Mouse (Mus musculus): ENCODE data around the gene Gart. TPM values are rescaled to one million over a fixed set of nuclear protein-coding genes. Genes with fewer than 3 reads are reported as not detected.

Gene Gart
- 43.0 and 48.5 TPM in 2 replicates for polyA plus RNA-seq (2012; rRNA removed)

DNA sequence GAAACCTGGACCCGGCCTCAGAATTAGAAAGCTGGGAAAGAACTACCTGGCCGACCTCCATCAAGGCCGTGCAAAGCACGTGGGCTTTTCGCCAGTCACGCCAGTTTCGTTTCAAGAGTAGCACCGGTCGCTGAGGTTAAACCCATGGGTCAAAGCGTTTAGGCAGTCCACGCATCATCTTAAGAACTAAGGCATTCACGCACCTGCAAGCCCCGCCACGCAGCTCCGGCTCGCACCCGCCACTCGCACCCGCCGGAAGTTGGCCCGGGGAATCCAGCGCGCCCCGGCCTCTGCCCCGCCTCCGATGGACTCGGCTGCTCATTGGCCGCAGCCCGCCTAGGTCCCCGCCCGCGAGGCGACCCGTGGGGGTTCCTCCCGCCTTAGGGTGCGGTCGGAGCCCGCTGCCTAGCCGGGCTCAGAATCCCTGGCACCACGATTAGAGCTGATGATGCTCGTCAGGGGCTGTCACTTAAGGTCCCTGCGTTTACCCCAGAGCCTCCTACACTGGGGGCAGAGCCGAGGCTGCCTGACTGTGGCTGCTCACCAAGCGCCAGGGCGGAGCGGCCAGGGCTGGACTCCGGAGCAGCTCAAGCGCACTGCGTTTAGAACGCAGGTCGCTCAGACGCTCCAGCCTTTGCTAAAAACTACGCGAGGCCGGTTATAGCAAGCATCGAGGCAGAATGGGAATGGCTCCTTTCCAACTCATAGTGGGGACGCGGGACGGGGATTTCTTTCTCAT lies at the start of gene Gart:
Gene Gart (minus strand): TSS at position 272 of the 739 bp plus-strand sequence.
- WGBS = under 1% methylated on average over 59 of the region's 59 CpGs
- H3K4me1 ChIP-seq (ENCODE audit: control insufficient read depth, insufficient read depth, low read length) = no peaks in the 10 kb centered on the region; the same call in 1 of the 2 replicates
- H3K27ac ChIP-seq (ENCODE audit: insufficient read depth, low read length) = peak within 1 kb of the TSS; percentile 82
- TF ChIP-seq CTCF (IDR thresholded peaks at IDR 0.05; ENCODE audit: borderline replicate concordance, insufficient read depth, low read depth, low read length) = no peak
- TF ChIP-seq POLR2A (IDR thresholded peaks at IDR 0.05; ENCODE audit: borderline replicate concordance, insufficient read depth, low read length) = peak; percentile 98
- peak; percentile 95 to 96 for DNase-seq
- H3K4me3 ChIP-seq (replicated peaks; ENCODE audit: insufficient read depth, low read depth, low read length) = peak within 1 kb of the TSS; percentile 90
- no peaks in the 10 kb centered on the region for H3K27me3 ChIP-seq (ENCODE audit: control insufficient read depth, insufficient read depth, low read length)

DNA sequence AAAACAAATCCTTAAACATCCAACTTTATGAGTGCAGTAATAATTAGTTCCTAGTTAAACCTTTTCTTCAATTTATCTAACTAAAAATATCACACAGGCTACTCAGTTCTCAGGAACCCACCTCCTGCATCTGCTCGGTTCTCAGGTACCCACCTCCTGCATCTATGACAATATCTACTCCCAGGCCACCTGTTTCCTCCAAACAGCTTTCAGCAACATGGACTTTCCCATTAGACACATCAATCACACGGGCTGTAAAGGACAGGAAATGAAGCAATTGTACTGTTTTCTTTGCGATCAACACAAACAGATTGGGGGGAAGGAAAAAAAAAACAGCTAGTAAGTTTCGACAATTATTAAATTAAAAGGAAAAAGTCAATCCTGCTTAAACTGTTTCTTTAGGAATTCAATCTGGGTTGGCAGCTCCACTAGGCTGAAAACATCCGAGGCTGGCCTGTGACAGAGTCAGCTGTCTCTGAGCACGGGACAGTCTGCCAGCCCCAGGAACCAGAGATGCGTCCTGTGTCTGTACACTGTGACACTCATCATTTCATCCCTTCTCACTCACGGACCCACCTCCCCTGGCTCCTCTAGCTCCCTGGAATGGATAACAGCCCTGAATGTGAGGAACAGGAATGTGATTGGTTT lies 48.5 kb upstream of the Gart start:
- Histone ChIP-seq H3K4me1 (ENCODE audit: control insufficient read depth, insufficient read depth, low read length) (no peaks in the 10 kb centered on the region), H3K27ac (ENCODE audit: insufficient read depth, low read length) (no peak overlapping the region), H3K4me3 (replicated peaks; ENCODE audit: insufficient read depth, low read depth, low read length) (no peak overlapping the region), H3K27me3 (ENCODE audit: control insufficient read depth, insufficient read depth, low read length) (no peaks in the 10 kb centered on the region)
- no peak for DNase-seq
- TF ChIP-seq CTCF (IDR thresholded peaks at IDR 0.05; ENCODE audit: borderline replicate concordance, insufficient read depth, low read depth, low read length) (no peak), POLR2A (IDR thresholded peaks at IDR 0.05; ENCODE audit: borderline replicate concordance, insufficient read depth, low read length) (no peak)
- WGBS = 65% methylated on average over 8 of the region's 8 CpGs

GRCm38 (mm10) chr16:91694455-91695084 lies 47.8 kb upstream of the Gart start:
- DNase-seq = peak; percentile 65 to 70
- WGBS = 27% methylated on average over 14 of the region's 14 CpGs
- Histone ChIP-seq H3K27ac (ENCODE audit: insufficient read depth, low read length) (no peak overlapping the region), H3K27me3 (ENCODE audit: control insufficient read depth, insufficient read depth, low read length) (no peaks in the 10 kb centered on the region), H3K4me1 (ENCODE audit: control insufficient read depth, insufficient read depth, low read length) (no peaks in the 10 kb centered on the region; the same call in 1 of the 2 replicates), H3K4me3 (replicated peaks; ENCODE audit: insufficient read depth, low read depth, low read length) (no peak overlapping the region)
- TF ChIP-seq CTCF (IDR thresholded peaks at IDR 0.05; ENCODE audit: borderline replicate concordance, insufficient read depth, low read depth, low read length) = peak; percentile 89
- no peak for TF ChIP-seq POLR2A (IDR thresholded peaks at IDR 0.05; ENCODE audit: borderline replicate concordance, insufficient read depth, low read length)

DNA sequence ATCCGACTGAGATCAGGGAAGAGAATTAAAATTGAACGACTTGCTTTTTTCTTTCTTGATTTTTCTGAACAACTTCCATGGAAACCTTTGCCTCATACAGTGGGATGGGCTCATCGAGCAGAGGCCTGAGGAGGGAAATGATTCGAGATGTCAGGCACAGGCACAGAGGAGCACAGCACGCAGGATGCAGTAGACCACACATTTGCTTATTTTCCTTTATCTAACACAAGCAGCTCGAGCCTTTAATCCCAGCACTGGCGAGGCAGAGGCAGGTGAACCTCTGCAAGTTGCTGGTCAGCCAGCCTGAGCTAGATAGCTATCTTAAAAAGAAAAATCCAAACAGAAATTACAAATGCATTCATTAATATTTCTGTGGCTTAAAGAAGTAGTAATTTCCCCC lies 43.0 kb upstream of the Gart start:
- TF ChIP-seq CTCF (IDR thresholded peaks at IDR 0.05; ENCODE audit: borderline replicate concordance, insufficient read depth, low read depth, low read length) (no peak), POLR2A (IDR thresholded peaks at IDR 0.05; ENCODE audit: borderline replicate concordance, insufficient read depth, low read length) (no peak)
- H3K4me1 ChIP-seq (ENCODE audit: control insufficient read depth, insufficient read depth, low read length) = peaks cover 5% of the 10 kb centered on the region
- no peak overlapping the region for H3K4me3 ChIP-seq (replicated peaks; ENCODE audit: insufficient read depth, low read depth, low read length)
- H3K27ac ChIP-seq (ENCODE audit: insufficient read depth, low read length) = no peak overlapping the region
- 35% methylated on average over 7 of the region's 7 CpGs for WGBS
- no peak for DNase-seq
- H3K27me3 ChIP-seq (ENCODE audit: control insufficient read depth, insufficient read depth, low read length) = no peaks in the 10 kb centered on the region

GRCm38 (mm10) chr16:91688619-91689334 lies 42.0 kb upstream of the Gart start, which contains the start of gene Donson:
TSS of gene Donson (minus strand) at chr16:91688770.
- Histone ChIP-seq H3K4me1 (ENCODE audit: control insufficient read depth, insufficient read depth, low read length) (peaks cover 5% of the 10 kb centered on the region), H3K27ac (ENCODE audit: insufficient read depth, low read length) (peak within 1 kb of the TSS; percentile 83), H3K4me3 (replicated peaks; ENCODE audit: insufficient read depth, low read depth, low read length) (peak within 1 kb of the TSS; percentile 74), H3K27me3 (ENCODE audit: control insufficient read depth, insufficient read depth, low read length) (no peaks in the 10 kb centered on the region)
- peak; percentile 93 to 96 for DNase-seq
- under 1% methylated on average over 71 of the region's 71 CpGs for WGBS
- TF ChIP-seq POLR2A (IDR thresholded peaks at IDR 0.05; ENCODE audit: borderline replicate concordance, insufficient read depth, low read length) (peak; percentile 85), CTCF (IDR thresholded peaks at IDR 0.05; ENCODE audit: borderline replicate concordance, insufficient read depth, low read depth, low read length) (no peak)

DNA sequence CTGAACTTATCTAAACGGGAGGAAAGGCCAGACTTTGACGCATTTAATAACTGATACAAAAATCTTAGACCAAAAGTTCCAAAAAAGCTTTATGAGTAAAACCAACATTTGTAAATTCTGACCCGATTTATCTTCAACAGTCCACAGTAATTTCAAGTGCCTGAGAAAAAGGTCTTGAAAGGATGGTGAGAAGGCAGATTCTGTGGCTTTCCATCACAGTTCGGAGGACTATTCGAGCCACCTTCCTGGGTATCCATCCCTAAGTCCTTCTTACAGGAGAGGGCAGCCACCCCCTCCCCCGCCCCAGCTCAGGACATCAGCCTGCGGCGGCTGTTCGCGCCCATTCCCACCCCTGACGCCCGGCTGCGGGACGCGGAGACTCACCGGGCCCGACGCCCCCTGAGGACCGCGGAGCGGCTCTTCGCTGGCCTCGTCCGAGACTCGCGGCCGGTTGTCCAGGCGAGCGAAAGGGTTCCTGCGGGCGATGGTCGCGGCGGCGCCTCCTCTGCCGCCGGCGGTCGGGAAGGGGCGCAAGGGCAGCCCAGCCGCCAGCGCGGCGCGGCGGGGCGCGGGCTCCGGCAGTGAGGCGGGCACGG lies 41.4 kb upstream of the Gart start:
- Histone ChIP-seq H3K27ac (ENCODE audit: insufficient read depth, low read length) (peak overlapping the region; percentile 83), H3K27me3 (ENCODE audit: control insufficient read depth, insufficient read depth, low read length) (no peaks in the 10 kb centered on the region), H3K4me3 (replicated peaks; ENCODE audit: insufficient read depth, low read depth, low read length) (peak overlapping the region; percentile 73), H3K4me1 (ENCODE audit: control insufficient read depth, insufficient read depth, low read length) (peaks cover 5% of the 10 kb centered on the region)
- TF ChIP-seq CTCF (IDR thresholded peaks at IDR 0.05; ENCODE audit: borderline replicate concordance, insufficient read depth, low read depth, low read length) (no peak), POLR2A (IDR thresholded peaks at IDR 0.05; ENCODE audit: borderline replicate concordance, insufficient read depth, low read length) (no peak)
- WGBS = 1% methylated on average over 51 of the region's 51 CpGs
- DNase-seq = no peak

DNA sequence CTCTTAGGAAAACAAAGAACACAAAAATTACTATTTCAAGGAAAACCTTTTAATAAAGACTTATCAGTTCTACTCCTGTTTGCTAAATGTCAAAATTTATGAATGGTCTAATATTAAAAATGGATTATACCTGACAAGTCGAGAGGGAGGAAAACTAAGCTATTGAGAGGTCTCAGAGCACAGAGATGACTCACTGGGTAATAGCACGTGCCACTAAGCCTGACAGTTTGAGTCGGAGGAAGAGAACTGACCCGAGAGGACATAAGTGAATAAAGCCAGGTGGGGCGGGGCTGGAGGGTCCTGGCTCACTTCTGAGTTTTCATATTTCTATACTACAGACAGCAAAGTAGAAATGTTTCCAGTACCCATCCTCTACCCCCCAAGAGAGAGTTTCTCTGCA lies 39.6 kb upstream of the Gart start:
- Histone ChIP-seq H3K4me3 (replicated peaks; ENCODE audit: insufficient read depth, low read depth, low read length) (no peak overlapping the region), H3K27me3 (ENCODE audit: control insufficient read depth, insufficient read depth, low read length) (no peaks in the 10 kb centered on the region), H3K4me1 (ENCODE audit: control insufficient read depth, insufficient read depth, low read length) (peaks cover 5% of the 10 kb centered on the region), H3K27ac (ENCODE audit: insufficient read depth, low read length) (no peak overlapping the region)
- no peak for DNase-seq
- WGBS = 71% methylated on average over 5 of the region's 5 CpGs
- TF ChIP-seq POLR2A (IDR thresholded peaks at IDR 0.05; ENCODE audit: borderline replicate concordance, insufficient read depth, low read length) (no peak), CTCF (IDR thresholded peaks at IDR 0.05; ENCODE audit: borderline replicate concordance, insufficient read depth, low read depth, low read length) (no peak)
